Mouse (Mus musculus) forebrain, postnatal 0 days (tissue): ENCODE data around the gene Rpl23a. TPM values are rescaled to one million over a fixed set of nuclear protein-coding genes. Genes with fewer than 3 reads are reported as not detected.
A peak's percentile ranks its signal among the peaks of the same experiment; 100 is the strongest.
"Not testable (repeated sequence)": the region's sequence is repeated elsewhere in the genome, so short reads cannot be mapped to it uniquely, and the experiment has no call there.

Experiments used
- ATAC-seq: fragments of 200-750 bp; cut with Nextera tagmentation; 2 replicates; pipeline ENCODE4 v1.8.0; 2017; ENCODE audit warnings: mild to moderate bottlenecking, moderate library complexity
- DNase-seq: peaks from one replicate; pipeline ENCODE4 v3.0.0-alpha.2; 2015
- H3K27ac ChIP-seq: fragments of 300-500 bp; sonication (generic); 2 replicates; pipeline ENCODE4 v1.5.1; 2014; ENCODE audit warnings: low read depth, mild to moderate bottlenecking, antibody characterized with exemption, low read length, moderate library complexity, mixed read lengths
- H3K27me3 ChIP-seq: fragments of 300-500 bp; sonication (generic); 2 replicates; pipeline ENCODE4 v1.6.1; 2014; ENCODE audit warnings: mild to moderate bottlenecking, low read length, mixed read lengths; ENCODE audit not compliant: insufficient read depth
- H3K36me3 ChIP-seq: fragments of 300-500 bp; sonication (generic); 2 replicates; pipeline ENCODE4 v1.6.1; 2014; ENCODE audit warnings: mild to moderate bottlenecking, moderate library complexity; ENCODE audit not compliant: insufficient read depth
- H3K4me1 ChIP-seq: fragments of 300-500 bp; sonication (generic); 2 replicates; pipeline ENCODE4 v1.6.1; 2014; ENCODE audit warnings: antibody characterized with exemption; ENCODE audit not compliant: insufficient read depth
- H3K4me2 ChIP-seq: fragments of 300-500 bp; sonication (generic); 2 replicates; pipeline ENCODE4 v1.6.1; 2014; ENCODE audit warnings: low read depth, mild to moderate bottlenecking, moderate library complexity
- H3K4me3 ChIP-seq: fragments of 300-500 bp; sonication (generic); 2 replicates; pipeline ENCODE4 v1.5.1; 2014; ENCODE audit warnings: low read depth, low read length, mixed read lengths
- H3K9ac ChIP-seq: fragments of 300-500 bp; sonication (generic); 2 replicates; pipeline ENCODE4 v1.6.1; 2014; ENCODE audit warnings: mild to moderate bottlenecking
- H3K9me3 ChIP-seq: fragments of 300-500 bp; sonication (generic); 2 replicates; pipeline ENCODE4 v1.6.1; 2016; ENCODE audit warnings: low read length
- CTCF ChIP-seq: sonication (generic); IDR thresholded peaks from 2 replicates; pipeline ENCODE4 v1.5.1; 2016; ENCODE audit warnings: antibody characterized with exemption, control low read depth, low read depth
- WGBS: fragments of 180-500 bp; shearing (Covaris S2); extraction: QIAGEN DNeasy Blood & Tissue Kit; methylation state at CpG from one replicate; pipeline ENCODE4 v1.1.7; 2014; 5-methylcytosine and 5-hydroxymethylcytosine counted together
- polyA plus RNA-seq: library from polyadenylated mRNA; unstranded; fragments of >200 nt; fragmentation: Nextera tagmentation; extraction: Ambion mirVana; gene quantifications from 2 replicates; pipeline ENCODE4 v1.2.1, GENCODE M21; 2015
- total RNA-seq: library from RNA; depleted of rRNA; stranded (reverse); fragments of >200 nt; gene quantifications from 2 replicates; pipeline ENCODE4 v1.2.3, GENCODE M21; 2014

The Rpl23a gene
- total and polyA plus RNA-seq, 2 experiments from 2014 or later = 772 to 938 TPM

- H3K9ac ChIP-seq = no peak overlapping the region
- no peaks in the 10 kb centered on the region for H3K4me1 ChIP-seq
- H3K4me3 ChIP-seq = no peak overlapping the region
- no peak for ATAC-seq
- no peaks in the 10 kb centered on the region for H3K9me3 ChIP-seq
- no peaks in the 10 kb centered on the region for H3K27me3 ChIP-seq
- WGBS = 96% methylated on average over 6 of the region's 6 CpGs
- TF ChIP-seq CTCF = no peak
- H3K27ac ChIP-seq = no peak overlapping the region
- DNase-seq = no peak
- peaks cover 55% of the 10 kb centered on the region for H3K36me3 ChIP-seq
- no peak overlapping the region for H3K4me2 ChIP-seq
Measured at GRCm38 (mm10) chr11:78146707-78147543, 36.5 kb downstream of the Rpl23a start.

GRCm38 (mm10) chr11:78146168-78146567 lies 37.2 kb downstream of the Rpl23a start:
- no peak for ATAC-seq
- no peaks in the 10 kb centered on the region for H3K4me1 ChIP-seq
- no peaks in the 10 kb centered on the region for H3K27me3 ChIP-seq
- no peak overlapping the region for H3K4me2 ChIP-seq
- no peak for DNase-seq
- H3K27ac ChIP-seq = no peak overlapping the region
- H3K9ac ChIP-seq = no peak overlapping the region
- H3K36me3 ChIP-seq = peaks cover 55% of the 10 kb centered on the region
- H3K9me3 ChIP-seq = no peaks in the 10 kb centered on the region
- TF ChIP-seq CTCF = peak; percentile 29; the same call in 1 of the 2 replicates
- H3K4me3 ChIP-seq = no peak overlapping the region
- 91% methylated on average over 5 of the region's 5 CpGs for WGBS

- Histone ChIP-seq H3K4me1 (no peaks in the 10 kb centered on the region), H3K27me3 (no peaks in the 10 kb centered on the region), H3K36me3 (peaks cover 45% of the 10 kb centered on the region), H3K9me3 (no peaks in the 10 kb centered on the region), H3K27ac (no peak overlapping the region), H3K9ac (no peak overlapping the region), H3K4me3 (no peak overlapping the region), H3K4me2 (no peak overlapping the region)
- no peak for TF ChIP-seq CTCF
- no peak for DNase-seq
- ATAC-seq = no peak
- 78% methylated on average over 2 of the region's 2 CpGs for WGBS
Measured at GRCm38 (mm10) chr11:78143520-78143919, 39.9 kb downstream of the Rpl23a start.

GRCm38 (mm10) chr11:78140665-78141064 lies 42.7 kb downstream of the Rpl23a start:
- no peak overlapping the region for H3K4me3 ChIP-seq
- H3K36me3 ChIP-seq = peaks cover 21% of the 10 kb centered on the region
- no peak overlapping the region for H3K27ac ChIP-seq
- H3K27me3 ChIP-seq = no peaks in the 10 kb centered on the region
- no peaks in the 10 kb centered on the region for H3K4me1 ChIP-seq
- ATAC-seq (no peak), DNase-seq (no peak)
- no peak overlapping the region for H3K4me2 ChIP-seq
- no peaks in the 10 kb centered on the region for H3K9me3 ChIP-seq
- 89% methylated on average over 5 of the region's 5 CpGs for WGBS
- TF ChIP-seq CTCF = no peak
- no peak overlapping the region for H3K9ac ChIP-seq

GRCm38 (mm10) chr11:78138023-78138422 lies 45.4 kb downstream of the Rpl23a start:
- no peak overlapping the region for H3K27ac ChIP-seq
- no peak overlapping the region for H3K4me3 ChIP-seq
- no peaks in the 10 kb centered on the region for H3K27me3 ChIP-seq
- ATAC-seq (no peak), DNase-seq (no peak)
- H3K36me3 ChIP-seq = 0 out of 2 replicates have a peak, but pooled peaks cover under 1% of the 10 kb centered on the region
- no peaks in the 10 kb centered on the region for H3K4me1 ChIP-seq
- 86% methylated on average over 3 of the region's 3 CpGs for WGBS
- no peak overlapping the region for H3K4me2 ChIP-seq
- no peak for TF ChIP-seq CTCF
- no peak overlapping the region for H3K9ac ChIP-seq
- no peaks in the 10 kb centered on the region for H3K9me3 ChIP-seq

- 60% methylated on average over 4 of the region's 4 CpGs for WGBS
- H3K4me2 ChIP-seq = no peak overlapping the region
- H3K9ac ChIP-seq = no peak overlapping the region
- no peaks in the 10 kb centered on the region for H3K9me3 ChIP-seq
- no peak overlapping the region for H3K4me3 ChIP-seq
- DNase-seq = no peak
- ATAC-seq = no peak
- TF ChIP-seq CTCF = no peak
- H3K27ac ChIP-seq = no peak overlapping the region
- H3K27me3 ChIP-seq = no peaks in the 10 kb centered on the region
- no peaks in the 10 kb centered on the region for H3K4me1 ChIP-seq
- H3K36me3 ChIP-seq = no peaks in the 10 kb centered on the region
Measured at GRCm38 (mm10) chr11:78137584-78137983, 45.8 kb downstream of the Rpl23a start.

- H3K4me3 ChIP-seq = no peak overlapping the region
- DNase-seq (no peak), ATAC-seq (no peak)
- no peak for TF ChIP-seq CTCF
- no peaks in the 10 kb centered on the region for H3K27me3 ChIP-seq
- no peaks in the 10 kb centered on the region for H3K9me3 ChIP-seq
- no peak overlapping the region for H3K9ac ChIP-seq
- H3K27ac ChIP-seq = no peak overlapping the region
- no peaks in the 10 kb centered on the region for H3K4me1 ChIP-seq
- no peak overlapping the region for H3K4me2 ChIP-seq
- no peaks in the 10 kb centered on the region for H3K36me3 ChIP-seq
- 77% methylated on average over 1 of the region's 1 CpGs for WGBS
Measured at GRCm38 (mm10) chr11:78136132-78136531, 47.3 kb downstream of the Rpl23a start.

- H3K36me3 ChIP-seq, H3K27me3 ChIP-seq, H3K27ac ChIP-seq, H3K9ac ChIP-seq, H3K4me2 ChIP-seq, H3K4me1 ChIP-seq, ATAC-seq, H3K4me3 ChIP-seq, H3K9me3 ChIP-seq, DNase-seq: not testable (repeated sequence)
- WGBS = 93% methylated on average over 7 of the region's 7 CpGs
Measured at GRCm38 (mm10) chr11:78135314-78135713, 48.1 kb downstream of the Rpl23a start.
